Mouse (Mus musculus): ENCODE measurements around the gene Krt6b. TPM values are rescaled to one million over a fixed set of nuclear protein-coding genes. Genes with fewer than 3 reads are reported as not detected.
A peak's percentile ranks its signal among the peaks of the same experiment; 100 is the strongest.
"Not testable (repeated sequence)": the region's sequence is repeated elsewhere in the genome, so short reads cannot be mapped to it uniquely, and the experiment has no call there.

Krt6b gene
- total RNA-seq (2021) (not detected), polyA plus RNA-seq (2012; rRNA removed) (not detected in 2 replicates)
- long read RNA-seq, result 0 reads

GRCm38 (mm10) chr15:101680187-101680586, at the start of gene Krt6b:
Gene Krt6b (minus strand): TSS chr15:101680287.
- no peak for DNase-seq

GRCm38 (mm10) chr15:101724686-101725085, 44.6 kb upstream of the Krt6b start:
- no peak for DNase-seq

GRCm38 (mm10) chr15:101715831-101716230, 35.7 kb upstream of the Krt6b start:
- DNase-seq, result no peak

GRCm38 (mm10) chr15:101714356-101714755, 34.3 kb upstream of the Krt6b start:
- no peak for DNase-seq

GRCm38 (mm10) chr15:101713731-101714130, 33.6 kb upstream of the Krt6b start:
- no peak for DNase-seq

- DNase-seq, result no peak
Observed at GRCm38 (mm10) chr15:101712720-101713119, 32.6 kb upstream of the Krt6b start, which contains the start of gene Krt5. Gene Krt5 (minus strand): TSS chr15:101712898.

- no peak for DNase-seq
Observed at GRCm38 (mm10) chr15:101708683-101709082, 28.6 kb upstream of the Krt6b start.

- DNase-seq, result no peak
Observed at GRCm38 (mm10) chr15:101707454-101707853, 27.4 kb upstream of the Krt6b start.

GRCm38 (mm10) chr15:101704066-101704465, 24.0 kb upstream of the Krt6b start:
- DNase-seq, result no peak

- DNase-seq, result no peak
Observed at GRCm38 (mm10) chr15:101702380-101702779, 22.3 kb upstream of the Krt6b start.

GRCm38 (mm10) chr15:101699866-101700265, 19.8 kb upstream of the Krt6b start:
- no peak for DNase-seq

GRCm38 (mm10) chr15:101699192-101699591, 19.1 kb upstream of the Krt6b start:
- DNase-seq, result no peak

- DNase-seq, result no peak
Observed at GRCm38 (mm10) chr15:101697326-101698188, 17.5 kb upstream of the Krt6b start.

GRCm38 (mm10) chr15:101694207-101694606, 14.1 kb upstream of the Krt6b start, which contains the start of gene Krt6a:
Gene Krt6a (minus strand): TSS chr15:101694307.
- no peak for DNase-seq

- not testable (repeated sequence) for DNase-seq
Observed at GRCm38 (mm10) chr15:101690460-101690859, 10.4 kb upstream of the Krt6b start.

GRCm38 (mm10) chr15:101688161-101688560, 8.1 kb upstream of the Krt6b start:
- no peak for DNase-seq

- no peak for DNase-seq
Observed at GRCm38 (mm10) chr15:101675978-101676377, 4.1 kb downstream of the Krt6b start.

- DNase-seq, result peak; percentile 30
Observed at GRCm38 (mm10) chr15:101652736-101653265, 27.3 kb downstream of the Krt6b start.

GRCm38 (mm10) chr15:101647280-101647679, 32.8 kb downstream of the Krt6b start, which contains the start of gene Gm5478:
Gene Gm5478 (minus strand): TSS chr15:101647380.
- no peak for DNase-seq

GRCm38 (mm10) chr15:101627884-101628283, 52.2 kb downstream of the Krt6b start, which contains the start of gene Gm5414:
Gene Gm5414 (minus strand): TSS chr15:101628188.
- no peak for DNase-seq

All from adrenal gland, adult 2 months (tissue).